Mouse (Mus musculus) gastrocnemius, postnatal 10 days (tissue): ENCODE data around the gene Ttc7. TPM values are rescaled to one million over a fixed set of nuclear protein-coding genes. Genes with fewer than 3 reads are reported as not detected.
"Not testable (repeated sequence)": the region's sequence is repeated elsewhere in the genome, so short reads cannot be mapped to it uniquely, and the experiment has no call there.

ENCODE experiments used
- DNase-seq: peaks from one replicate; pipeline ENCODE4 v3.0.0; 2021; ENCODE audit warnings: mixed read lengths
- total RNA-seq, 2 experiments: library from RNA; stranded (reverse); gene quantifications; 2 replicates each; pipeline ENCODE4 v1.2.3; 2021

Gene Ttc7
- total RNA-seq, 2 experiments from 2014 or later = 16.6 to 17.7 TPM

GRCm38 (mm10) chr17:87285731-87286465 is 3.2 kb downstream of the Ttc7 start:
- DNase-seq = no peak

DNA sequence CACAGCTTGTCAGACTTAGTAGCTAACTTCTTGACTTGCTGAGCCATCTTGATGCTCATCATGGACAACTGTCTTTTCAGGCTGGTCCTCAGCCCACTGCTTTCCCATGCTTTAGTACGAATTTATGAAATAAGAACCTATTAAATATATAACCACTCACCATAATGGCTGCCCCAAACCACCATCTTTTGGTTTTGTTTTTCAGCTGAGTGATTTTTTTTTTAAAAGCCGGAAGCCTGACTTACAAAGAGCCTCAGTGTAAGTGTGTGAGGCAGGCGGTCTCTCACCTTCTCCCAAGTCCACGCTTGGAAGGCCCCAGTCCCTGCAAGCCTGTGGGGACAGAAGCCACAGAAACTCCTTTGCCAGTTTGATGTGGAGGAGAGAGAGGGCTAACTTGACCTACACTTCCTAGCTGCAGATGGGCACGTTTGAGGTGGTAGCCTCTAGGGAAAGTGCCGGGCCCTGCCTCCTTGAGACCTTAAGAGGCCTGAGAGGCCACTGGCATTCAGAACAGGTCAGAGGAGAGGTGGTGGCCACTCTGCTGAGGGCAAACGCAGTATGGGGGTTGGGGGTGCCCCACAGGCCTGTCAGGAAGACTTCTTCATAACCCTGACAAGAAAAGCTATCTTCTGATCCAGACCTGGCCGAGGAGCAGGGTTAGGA is 3.9 kb downstream of the Ttc7 start:
- DNase-seq = no peak

DNA sequence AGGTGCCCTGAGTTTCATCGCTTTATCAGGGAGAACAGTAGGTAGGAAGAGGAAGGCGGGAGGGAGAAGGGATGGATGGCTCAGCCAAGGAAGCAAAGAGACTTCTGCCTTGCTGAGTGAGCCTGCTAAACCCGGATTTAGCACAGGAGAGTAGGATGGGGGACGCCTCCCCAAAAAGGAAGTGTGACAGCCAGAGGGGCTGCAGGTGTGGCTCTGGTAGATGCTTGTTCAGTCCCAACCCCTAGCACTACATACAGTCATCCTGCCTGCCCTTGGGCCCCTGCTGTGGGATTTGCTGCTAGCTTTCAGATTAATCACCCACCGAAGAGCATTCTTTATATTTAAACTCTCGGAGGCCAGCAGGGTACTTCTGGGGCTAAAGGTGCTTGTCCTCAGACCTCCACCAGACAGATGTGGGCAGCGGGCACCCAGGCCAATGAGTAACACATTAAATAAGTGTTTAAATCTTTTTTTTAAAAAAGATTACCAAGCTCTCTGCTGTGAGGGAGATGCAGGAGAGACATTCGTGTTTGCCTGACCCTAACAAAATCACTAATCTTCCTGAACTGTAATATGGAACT is 4.6 kb downstream of the Ttc7 start:
- DNase-seq = no peak

DNA sequence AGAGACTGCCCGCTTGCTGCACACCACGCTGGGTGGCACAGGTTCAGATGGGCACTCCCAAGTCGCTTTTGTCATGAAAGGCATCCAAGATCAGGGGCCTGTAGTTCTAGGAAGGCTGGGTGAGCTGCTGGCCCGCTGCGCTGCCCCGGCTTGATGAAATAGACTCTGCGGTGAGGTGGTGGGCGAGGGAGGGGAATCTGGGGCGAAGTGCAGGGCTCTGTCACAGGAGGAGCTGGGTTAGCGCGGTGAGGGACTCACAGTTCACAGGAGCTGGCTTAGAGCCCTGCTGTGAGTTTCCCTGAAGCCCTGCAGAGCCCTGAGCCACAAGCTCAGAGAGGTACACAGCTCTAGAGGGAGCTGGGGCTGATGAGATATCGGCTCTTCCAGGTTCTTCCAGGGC is 5.4 kb downstream of the Ttc7 start:
- DNase-seq = no peak

GRCm38 (mm10) chr17:87289367-87289766 is 6.7 kb downstream of the Ttc7 start:
- DNase-seq = no peak

DNA sequence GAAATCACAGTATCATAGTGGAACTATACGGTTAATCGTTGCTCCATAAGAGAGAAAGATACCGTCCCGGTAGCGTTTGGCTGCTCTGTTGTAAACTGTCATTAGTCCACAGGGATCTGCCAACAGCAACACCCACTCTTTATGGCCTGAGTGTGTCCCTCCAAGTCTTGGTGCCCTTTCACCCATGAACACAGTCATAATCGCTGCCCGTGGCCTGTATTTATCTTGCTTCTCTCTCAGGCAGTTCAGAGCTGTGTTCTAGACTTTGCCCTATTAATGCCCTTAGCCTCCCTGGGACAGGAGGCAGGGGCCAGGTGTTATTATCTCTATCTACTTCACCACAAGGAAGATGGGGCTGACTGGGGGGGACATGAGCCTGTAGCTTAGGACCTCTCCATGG is 8.4 kb downstream of the Ttc7 start:
- no peak for DNase-seq

- no peak for DNase-seq
These were observed 9.1 kb downstream of the Ttc7 start for GRCm38 (mm10) chr17:87291782-87292181.

DNA sequence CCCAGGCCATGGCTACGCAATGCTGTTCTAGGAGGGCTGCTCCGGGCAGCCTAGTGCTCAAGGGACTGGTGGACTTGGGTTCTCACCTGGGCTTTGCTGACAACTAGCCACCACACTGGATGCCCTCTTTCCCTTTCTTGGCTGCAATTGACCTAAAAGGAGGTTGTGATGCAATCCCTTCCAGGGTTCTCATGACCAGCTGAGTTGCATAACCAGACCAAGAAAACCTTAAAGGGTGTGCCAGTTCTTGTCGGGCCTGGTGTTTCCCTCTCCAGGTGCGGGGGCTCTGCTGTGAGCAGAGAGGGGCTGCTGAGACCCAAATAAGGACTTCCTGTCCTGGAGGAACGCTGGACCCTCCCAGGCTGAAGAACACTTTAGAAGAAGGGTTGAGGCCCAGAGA is 10.4 kb downstream of the Ttc7 start:
- no peak for DNase-seq

DNA sequence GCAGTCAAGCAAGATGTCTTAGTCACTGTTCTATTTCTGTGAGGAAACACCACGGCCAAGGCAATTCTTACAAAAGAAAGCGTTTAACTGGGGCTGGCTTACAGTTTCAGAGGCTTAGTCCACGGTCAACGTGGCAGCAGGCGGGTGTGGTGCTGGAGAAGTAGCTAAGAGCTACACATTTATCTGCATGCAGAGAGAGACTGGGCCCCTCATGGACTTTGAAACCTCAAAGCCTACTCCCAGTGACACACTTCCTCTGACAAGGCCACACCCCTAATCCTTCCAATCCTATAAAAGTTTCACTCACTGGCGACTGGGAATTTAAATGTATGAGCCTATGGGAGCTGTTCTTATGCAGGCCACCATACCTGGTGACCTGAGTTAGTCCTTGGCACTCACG is 13.1 kb downstream of the Ttc7 start:
- DNase-seq = no peak

DNA sequence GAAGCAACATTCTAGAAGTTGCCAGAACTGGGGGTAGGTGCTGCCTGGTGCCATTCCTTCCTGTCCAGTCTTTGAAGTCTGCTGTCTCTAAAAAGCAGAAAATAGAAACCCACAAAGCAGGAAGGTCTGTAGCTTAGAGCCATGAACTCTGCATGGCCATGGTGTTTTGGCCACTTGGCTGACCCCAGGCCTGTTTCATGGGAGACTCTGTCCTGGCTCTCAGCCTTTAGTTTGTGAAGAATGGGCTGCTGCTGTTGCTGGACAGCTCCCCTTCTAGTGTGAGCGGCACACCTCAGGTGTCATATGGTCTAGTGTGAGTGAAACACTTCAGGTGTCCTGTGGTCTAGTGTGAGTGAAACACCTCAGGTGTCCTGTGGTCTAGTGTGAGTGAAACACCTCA is 14.0 kb downstream of the Ttc7 start:
- DNase-seq = not testable (repeated sequence)

DNA sequence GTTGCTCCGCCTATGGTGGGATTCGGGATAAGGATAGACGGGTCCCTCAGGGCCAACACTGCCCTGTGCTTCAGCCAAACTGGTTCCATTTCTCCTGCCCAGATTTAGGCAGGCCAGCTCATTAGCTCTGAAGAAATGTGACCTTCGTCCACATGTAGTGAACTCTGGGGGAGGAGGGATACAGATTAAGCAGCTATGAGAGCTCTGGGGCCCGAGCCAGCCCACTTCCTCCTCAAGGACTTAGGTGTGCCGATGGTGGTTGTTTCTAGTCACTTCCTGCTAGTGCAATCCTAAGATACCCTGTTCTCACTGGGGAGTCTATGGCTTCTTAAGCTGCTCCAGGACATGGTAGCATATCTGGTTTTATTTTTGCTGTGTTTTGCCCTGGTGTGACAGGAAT is 16.3 kb downstream of the Ttc7 start:
- no peak for DNase-seq

DNA sequence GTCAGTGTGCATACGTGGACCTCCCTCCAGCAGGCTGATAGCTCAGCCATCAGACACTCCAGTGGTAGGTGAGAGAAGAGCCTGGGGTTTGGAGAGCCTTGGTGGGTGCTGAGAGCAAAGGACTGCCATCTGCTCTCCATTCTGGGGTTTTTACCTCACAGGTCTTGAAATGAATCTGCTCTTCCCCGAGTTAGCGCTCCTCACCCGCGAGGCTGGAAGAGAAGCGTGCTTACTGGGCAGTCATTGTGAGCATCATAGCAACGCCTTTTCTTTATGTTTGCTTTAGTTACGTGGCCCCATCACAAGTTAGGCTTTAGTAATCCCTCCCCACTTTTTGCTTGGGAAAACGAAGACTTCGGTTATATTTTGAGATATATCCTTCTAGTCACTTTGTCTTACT is 17.7 kb downstream of the Ttc7 start:
- no peak for DNase-seq

- not testable (repeated sequence) for DNase-seq
These were observed 18.9 kb downstream of the Ttc7 start for GRCm38 (mm10) chr17:87301607-87302006.

DNA sequence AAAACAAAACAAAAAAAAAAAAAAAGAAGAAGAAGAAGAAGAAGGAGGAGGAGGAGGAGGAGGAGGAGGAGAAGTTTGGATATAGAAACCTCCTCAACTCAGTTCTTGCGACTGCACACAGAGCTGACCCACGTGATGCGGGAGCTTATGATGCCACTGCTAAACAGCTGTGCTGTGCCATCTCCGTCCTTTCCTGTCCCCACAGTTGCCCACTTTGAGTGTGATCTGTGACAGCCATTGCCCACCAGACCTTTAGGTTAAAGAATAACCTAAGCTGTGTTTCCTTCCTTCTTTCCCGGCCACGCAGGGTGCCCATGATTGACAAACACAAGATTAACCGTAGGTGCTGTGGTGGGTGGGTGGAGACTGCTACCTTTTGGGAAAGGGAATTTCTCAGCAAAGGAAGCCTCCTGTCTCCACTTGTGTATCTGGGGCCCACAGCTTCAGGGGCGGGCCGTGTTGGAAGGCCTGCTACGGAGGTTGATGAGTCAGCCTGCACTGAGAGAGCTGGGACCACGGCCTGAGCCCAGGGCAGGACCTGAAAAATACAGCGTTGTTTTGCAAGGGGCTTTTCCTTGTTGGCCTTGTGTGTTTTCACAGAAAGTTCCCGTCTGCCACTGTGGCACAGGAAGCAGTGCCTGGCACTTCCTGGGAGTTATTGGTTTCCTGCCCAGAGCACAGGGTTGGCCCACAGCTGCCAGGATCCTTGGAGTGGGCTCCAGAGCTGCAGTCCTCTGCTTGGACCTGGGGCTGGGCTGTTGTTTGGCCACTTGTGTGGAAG is 19.5 kb downstream of the Ttc7 start:
- DNase-seq = peak; percentile 31

- no peak for DNase-seq
These were observed 21.6 kb downstream of the Ttc7 start for GRCm38 (mm10) chr17:87304151-87304894.

DNA sequence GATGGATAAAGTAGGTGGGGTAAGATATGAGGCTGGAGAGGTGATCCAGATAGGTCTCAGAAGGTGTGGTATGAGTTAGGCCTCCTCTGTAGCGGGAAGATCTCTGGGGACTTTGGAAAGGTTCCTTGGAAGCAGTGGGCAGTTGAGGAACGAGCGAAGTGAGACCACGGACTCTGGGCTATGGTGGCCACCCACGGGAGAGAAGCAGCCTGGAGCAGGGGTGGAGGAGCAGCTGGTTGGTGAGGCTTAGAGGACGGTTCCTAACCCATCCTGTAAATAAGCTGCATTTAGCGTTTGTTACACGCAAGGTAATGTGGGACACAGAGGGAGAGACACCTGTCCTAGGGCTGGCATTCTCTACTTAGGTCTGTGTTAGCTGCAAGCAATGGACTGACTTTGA is 22.4 kb downstream of the Ttc7 start:
- DNase-seq = no peak

DNA sequence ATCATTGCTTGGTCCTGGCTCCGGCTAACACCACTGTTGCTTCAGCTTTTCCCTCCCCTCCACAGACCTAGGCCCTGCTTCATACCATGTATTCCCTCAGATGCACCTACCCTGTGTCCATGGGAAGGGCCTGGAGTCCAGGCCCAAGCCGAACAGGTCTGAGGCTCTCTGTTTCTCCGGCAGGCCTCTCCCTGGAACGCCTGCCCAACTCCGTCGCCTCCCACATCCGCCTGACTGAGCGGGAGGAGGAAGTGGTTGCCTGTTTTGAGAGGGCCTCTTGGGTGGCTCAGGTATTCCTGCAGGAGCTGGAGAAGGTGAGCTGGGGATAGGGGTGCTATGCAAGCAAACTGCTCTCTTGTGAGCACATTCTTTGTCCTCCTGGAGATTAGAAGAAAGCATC is 24.1 kb downstream of the Ttc7 start:
- no peak for DNase-seq

DNA sequence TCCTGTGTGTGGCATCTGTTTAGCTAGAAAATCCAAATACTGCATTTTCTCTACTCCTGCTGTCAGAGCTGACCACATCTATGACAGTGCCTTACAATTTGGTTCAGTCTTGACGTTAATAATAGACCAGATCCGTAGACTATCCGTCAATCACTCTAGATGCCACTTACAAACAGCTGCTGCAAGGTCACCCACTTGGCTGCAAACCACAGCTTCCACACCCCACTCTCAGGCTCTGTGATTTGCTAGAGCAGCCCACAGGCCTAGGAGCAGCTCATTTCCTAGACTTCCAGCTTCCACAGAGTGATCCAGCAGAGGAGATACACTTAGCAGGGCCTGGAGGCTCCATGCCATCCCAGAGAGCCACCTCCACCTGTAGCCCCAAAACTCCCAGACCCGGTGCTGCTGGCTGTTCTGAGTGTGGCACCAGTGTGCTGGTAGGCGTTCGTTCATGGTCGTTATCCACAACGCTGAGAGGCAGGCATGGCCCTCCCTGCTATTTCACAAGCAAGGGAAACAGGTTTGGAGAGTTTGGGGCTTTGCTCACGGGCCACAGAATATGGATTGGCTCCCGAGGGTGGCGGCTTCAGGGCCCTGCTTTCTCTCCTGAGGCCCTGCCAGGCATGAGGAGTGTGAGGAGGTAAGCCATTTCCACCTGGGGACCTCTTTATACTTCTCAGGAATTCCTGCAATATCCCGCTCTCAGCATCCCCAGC is 26.5 kb downstream of the Ttc7 start:
- no peak for DNase-seq

GRCm38 (mm10) chr17:87310497-87310896 is 27.8 kb downstream of the Ttc7 start:
- no peak for DNase-seq

- no peak for DNase-seq
These were observed 29.7 kb downstream of the Ttc7 start for GRCm38 (mm10) chr17:87312351-87312750.
